Mouse (Mus musculus): ENCODE measurements around the gene Shcbp1l. TPM values are rescaled to one million over a fixed set of nuclear protein-coding genes. Genes with fewer than 3 reads are reported as not detected.
A peak's percentile ranks its signal among the peaks of the same experiment; 100 is the strongest.

The Shcbp1l gene
- total RNA-seq (2014; rRNA removed) (0.93 and 2.6 TPM in 2 replicates), polyA plus RNA-seq (2015; fragmentation: Nextera tagmentation; extraction: Ambion mirVana) (1.2 and 1.3 TPM in 2 replicates)

DNA sequence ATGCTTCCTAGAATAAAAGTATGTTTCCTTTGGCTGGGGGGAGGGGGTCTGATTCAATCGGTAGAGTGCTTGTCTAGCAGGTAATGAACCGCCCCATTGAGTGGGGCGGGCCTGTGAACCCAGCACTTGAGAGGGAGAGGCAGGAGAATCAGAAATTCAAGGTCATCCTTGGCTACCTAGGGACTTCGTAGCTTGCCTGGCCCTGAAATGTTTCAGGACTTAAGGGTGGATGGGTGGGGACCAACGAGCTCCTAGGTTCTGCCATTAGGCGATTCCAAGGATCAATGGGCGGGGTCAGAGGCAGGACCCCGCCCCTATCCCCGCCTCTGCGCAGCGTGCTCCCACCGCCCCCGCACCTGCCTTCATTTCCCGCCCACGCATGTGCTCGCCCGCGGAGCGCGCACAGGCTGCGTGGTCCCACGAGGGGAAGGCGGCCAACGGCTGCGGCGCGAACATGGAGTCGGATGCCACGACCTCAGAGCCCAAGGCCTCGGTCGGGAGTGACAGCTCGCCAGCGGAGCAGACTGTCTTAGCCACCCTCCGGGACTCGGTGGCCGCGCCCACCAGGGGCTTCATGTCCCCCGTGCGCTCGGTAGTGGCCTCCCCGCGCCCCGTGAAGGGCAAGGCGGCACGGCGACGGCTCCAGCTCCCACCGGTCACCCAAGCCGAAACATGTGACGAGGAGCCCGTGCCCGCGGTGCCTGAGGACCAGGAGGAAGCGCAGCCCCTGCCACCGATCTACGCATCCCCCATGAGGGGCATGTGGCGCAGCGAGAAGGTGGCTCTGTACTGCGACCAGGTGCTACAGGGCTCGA is at the start of gene Shcbp1l:
Gene Shcbp1l, plus strand, starts transcription at position 393 of the 815 bp plus-strand sequence.
- H3K36me3 ChIP-seq (ENCODE audit: insufficient read depth, low read length), result no peaks in the 10 kb centered on the region
- peak; percentile 89 for DNase-seq (ENCODE audit: low spot score)
- peak within 1 kb of the TSS; percentile 79 for H3K9ac ChIP-seq (replicated peaks; ENCODE audit: low read length, poor library complexity, severe bottlenecking)
- peak within 1 kb of the TSS; percentile 89 for H3K4me2 ChIP-seq (ENCODE audit: low read depth, low read length, poor library complexity, severe bottlenecking)
- 2% methylated on average over 57 of the region's 60 CpGs for WGBS
- TF ChIP-seq CTCF (IDR thresholded peaks at IDR 0.05), result no peak
- 0 out of 2 replicates have a peak, but pooled peaks cover 3% of the 10 kb centered on the region for H3K4me1 ChIP-seq (ENCODE audit: insufficient read depth, low read length)
- no peaks in the 10 kb centered on the region for H3K9me3 ChIP-seq (ENCODE audit: low read length)
- peak within 1 kb of the TSS; percentile 50 for H3K4me3 ChIP-seq (ENCODE audit: low read depth, low read length)
- peak; percentile 91 for ATAC-seq (ENCODE audit: low FRiP score)
- H3K27me3 ChIP-seq (ENCODE audit: insufficient read depth, low read length), result no peaks in the 10 kb centered on the region
- peak within 1 kb of the TSS; percentile 32 for H3K27ac ChIP-seq (ENCODE audit: low read depth, low read length)

GRCm38 (mm10) chr1:153376446-153376845 is 48.5 kb upstream of the Shcbp1l start:
- Histone ChIP-seq H3K4me3 (ENCODE audit: low read depth, low read length) (no peak overlapping the region), H3K27me3 (ENCODE audit: insufficient read depth, low read length) (no peaks in the 10 kb centered on the region), H3K36me3 (ENCODE audit: insufficient read depth, low read length) (no peaks in the 10 kb centered on the region), H3K4me2 (ENCODE audit: low read depth, low read length, poor library complexity, severe bottlenecking) (no peak overlapping the region), H3K27ac (ENCODE audit: low read depth, low read length) (no peak overlapping the region), H3K9ac (replicated peaks; ENCODE audit: low read length, poor library complexity, severe bottlenecking) (no peak overlapping the region), H3K4me1 (ENCODE audit: insufficient read depth, low read length) (no peaks in the 10 kb centered on the region), H3K9me3 (ENCODE audit: low read length) (no peaks in the 10 kb centered on the region)
- whole genome bisulfite sequencing, result 23% methylated on average over 6 of the region's 6 CpGs
- TF ChIP-seq CTCF (IDR thresholded peaks at IDR 0.05), result no peak
- DNase-seq (ENCODE audit: low spot score) (no peak), ATAC-seq (ENCODE audit: low FRiP score) (no peak)

DNA sequence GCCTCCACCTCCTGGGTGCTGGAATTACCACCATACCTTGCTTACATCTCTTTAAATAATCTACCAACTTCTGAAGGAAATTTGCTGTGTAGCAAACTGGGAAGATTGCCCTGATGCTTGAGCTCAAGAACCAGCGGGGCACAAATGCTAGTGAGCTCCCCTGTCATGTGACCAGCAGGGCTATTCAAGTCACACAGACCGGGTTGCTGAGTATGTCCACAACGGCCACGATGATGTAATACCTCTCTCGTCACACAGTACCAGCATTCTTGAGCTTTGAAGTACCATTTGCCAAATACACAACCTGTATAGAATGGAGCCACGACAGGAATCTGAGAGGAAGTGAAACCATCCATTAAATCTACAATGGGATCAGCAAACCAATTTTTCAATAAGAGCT is 46.4 kb upstream of the Shcbp1l start:
- Histone ChIP-seq H3K4me3 (ENCODE audit: low read depth, low read length) (no peak overlapping the region), H3K4me1 (ENCODE audit: insufficient read depth, low read length) (no peaks in the 10 kb centered on the region), H3K36me3 (ENCODE audit: insufficient read depth, low read length) (no peaks in the 10 kb centered on the region), H3K27me3 (ENCODE audit: insufficient read depth, low read length) (no peaks in the 10 kb centered on the region), H3K9me3 (ENCODE audit: low read length) (no peaks in the 10 kb centered on the region), H3K27ac (ENCODE audit: low read depth, low read length) (no peak overlapping the region), H3K4me2 (ENCODE audit: low read depth, low read length, poor library complexity, severe bottlenecking) (no peak overlapping the region), H3K9ac (replicated peaks; ENCODE audit: low read length, poor library complexity, severe bottlenecking) (no peak overlapping the region)
- no peak for ATAC-seq (ENCODE audit: low FRiP score)
- WGBS, result 64% methylated on average over 6 of the region's 6 CpGs
- no peak for DNase-seq (ENCODE audit: low spot score)
- no peak for TF ChIP-seq CTCF (IDR thresholded peaks at IDR 0.05)

GRCm38 (mm10) chr1:153379832-153380231 is 45.1 kb upstream of the Shcbp1l start:
- Histone ChIP-seq H3K9ac (replicated peaks; ENCODE audit: low read length, poor library complexity, severe bottlenecking) (no peak overlapping the region), H3K27me3 (ENCODE audit: insufficient read depth, low read length) (no peaks in the 10 kb centered on the region), H3K4me3 (ENCODE audit: low read depth, low read length) (no peak overlapping the region), H3K9me3 (ENCODE audit: low read length) (no peaks in the 10 kb centered on the region), H3K4me1 (ENCODE audit: insufficient read depth, low read length) (no peaks in the 10 kb centered on the region), H3K27ac (ENCODE audit: low read depth, low read length) (no peak overlapping the region), H3K4me2 (ENCODE audit: low read depth, low read length, poor library complexity, severe bottlenecking) (no peak overlapping the region), H3K36me3 (ENCODE audit: insufficient read depth, low read length) (no peaks in the 10 kb centered on the region)
- DNase-seq (ENCODE audit: low spot score) (no peak), ATAC-seq (ENCODE audit: low FRiP score) (no peak)
- 88% methylated on average over 5 of the region's 5 CpGs for WGBS
- TF ChIP-seq CTCF (IDR thresholded peaks at IDR 0.05), result no peak

DNA sequence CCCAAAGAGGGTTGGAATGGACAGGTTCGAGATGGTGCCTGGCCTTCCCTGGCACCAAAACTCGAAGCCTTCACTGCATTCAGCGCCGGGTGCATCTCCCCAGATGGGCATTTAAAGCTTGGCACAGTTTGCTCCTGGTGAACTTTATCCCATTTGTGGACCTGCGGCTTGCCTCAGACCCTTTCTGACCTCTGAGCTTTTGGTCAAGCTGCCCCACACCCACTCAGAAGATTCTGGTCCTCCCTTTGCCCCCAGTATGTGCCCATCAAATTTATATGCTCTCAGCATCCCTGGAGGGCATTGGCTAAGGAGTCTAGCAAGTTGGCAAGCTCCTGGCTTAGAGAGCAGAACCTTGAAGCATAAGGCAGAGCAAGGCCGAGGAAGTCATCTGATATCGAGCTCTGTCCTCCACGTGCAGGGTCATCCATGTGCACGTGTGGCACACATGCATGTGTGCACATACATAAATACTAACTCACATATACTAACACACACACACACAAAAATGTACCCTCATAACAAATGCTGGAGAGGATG is 44.1 kb upstream of the Shcbp1l start:
- Histone ChIP-seq H3K27ac (ENCODE audit: low read depth, low read length) (no peak overlapping the region), H3K4me2 (ENCODE audit: low read depth, low read length, poor library complexity, severe bottlenecking) (no peak overlapping the region), H3K36me3 (ENCODE audit: insufficient read depth, low read length) (no peaks in the 10 kb centered on the region), H3K9ac (replicated peaks; ENCODE audit: low read length, poor library complexity, severe bottlenecking) (no peak overlapping the region), H3K4me1 (ENCODE audit: insufficient read depth, low read length) (no peaks in the 10 kb centered on the region), H3K4me3 (ENCODE audit: low read depth, low read length) (no peak overlapping the region), H3K9me3 (ENCODE audit: low read length) (no peaks in the 10 kb centered on the region), H3K27me3 (ENCODE audit: insufficient read depth, low read length) (no peaks in the 10 kb centered on the region)
- ATAC-seq (ENCODE audit: low FRiP score) (no peak), DNase-seq (ENCODE audit: low spot score) (no peak)
- WGBS, result 91% methylated on average over 9 of the region's 9 CpGs
- TF ChIP-seq CTCF (IDR thresholded peaks at IDR 0.05), result no peak

- no peak for TF ChIP-seq CTCF (IDR thresholded peaks at IDR 0.05)
- Histone ChIP-seq H3K4me1 (ENCODE audit: insufficient read depth, low read length) (no peaks in the 10 kb centered on the region), H3K27ac (ENCODE audit: low read depth, low read length) (no peak overlapping the region), H3K9ac (replicated peaks; ENCODE audit: low read length, poor library complexity, severe bottlenecking) (no peak overlapping the region), H3K4me3 (ENCODE audit: low read depth, low read length) (no peak overlapping the region), H3K9me3 (ENCODE audit: low read length) (no peaks in the 10 kb centered on the region), H3K36me3 (ENCODE audit: insufficient read depth, low read length) (no peaks in the 10 kb centered on the region), H3K27me3 (ENCODE audit: insufficient read depth, low read length) (no peaks in the 10 kb centered on the region), H3K4me2 (ENCODE audit: low read depth, low read length, poor library complexity, severe bottlenecking) (no peak overlapping the region)
- WGBS, result 72% methylated on average over 6 of the region's 6 CpGs
- no peak for ATAC-seq (ENCODE audit: low FRiP score)
- DNase-seq (ENCODE audit: low spot score), result no peak
Observed at GRCm38 (mm10) chr1:153385081-153385480, 39.9 kb upstream of the Shcbp1l start.
